Mouse (Mus musculus): ENCODE results near the gene Arf1. TPM values are rescaled to one million over a fixed set of nuclear protein-coding genes. Genes with fewer than 3 reads are reported as not detected.

Gene Arf1
- polyA plus RNA-seq (2015; fragmentation: Nextera tagmentation; extraction: Ambion mirVana) = 688 and 694 TPM in 2 replicates

GRCm38 (mm10) chr11:59228122-59228953 is at the start of gene Arf1:
Gene Arf1, minus strand, starts transcription at chr11:59228270.
- peak; percentile 97 for ATAC-seq
- H3K36me3 ChIP-seq = no peaks in the 10 kb centered on the region
- H3K4me1 ChIP-seq (replicated peaks) = peaks cover 36% of the 10 kb centered on the region
- no peaks in the 10 kb centered on the region for H3K9me3 ChIP-seq
- 5% methylated on average over 59 of the region's 59 CpGs for WGBS
- peak within 1 kb of the TSS; percentile 97 for H3K27ac ChIP-seq
- peak within 1 kb of the TSS; percentile 68 for H3K4me2 ChIP-seq (replicated peaks)
- no peaks in the 10 kb centered on the region for H3K27me3 ChIP-seq (replicated peaks)
- H3K9ac ChIP-seq = peak within 1 kb of the TSS; percentile 100
- H3K4me3 ChIP-seq (replicated peaks) = peak within 1 kb of the TSS; percentile 100

- Histone ChIP-seq H3K4me3 (replicated peaks) (no peak overlapping the region), H3K4me1 (replicated peaks) (no peaks in the 10 kb centered on the region), H3K9ac (no peak overlapping the region), H3K4me2 (replicated peaks) (no peak overlapping the region), H3K36me3 (no peaks in the 10 kb centered on the region), H3K27me3 (replicated peaks) (peaks cover 22% of the 10 kb centered on the region), H3K27ac (no peak overlapping the region), H3K9me3 (no peaks in the 10 kb centered on the region)
- ATAC-seq = peak; percentile 58; the same call in 1 of the 2 replicates
- WGBS = 32% methylated on average over 2 of the region's 2 CpGs
Measured at GRCm38 (mm10) chr11:59276877-59277276, 48.8 kb upstream of the Arf1 start.

- no peaks in the 10 kb centered on the region for H3K36me3 ChIP-seq
- no peaks in the 10 kb centered on the region for H3K9me3 ChIP-seq
- H3K4me2 ChIP-seq (replicated peaks) = no peak overlapping the region
- H3K27me3 ChIP-seq (replicated peaks) = peaks cover 5% of the 10 kb centered on the region
- no peak for ATAC-seq
- H3K9ac ChIP-seq = no peak overlapping the region
- no peaks in the 10 kb centered on the region for H3K4me1 ChIP-seq (replicated peaks)
- H3K27ac ChIP-seq = no peak overlapping the region
- no peak overlapping the region for H3K4me3 ChIP-seq (replicated peaks)
- WGBS = 83% methylated on average over 3 of the region's 3 CpGs
Measured at GRCm38 (mm10) chr11:59274184-59274583, 46.1 kb upstream of the Arf1 start.

- Histone ChIP-seq H3K36me3 (no peaks in the 10 kb centered on the region), H3K4me2 (replicated peaks) (no peak overlapping the region), H3K9me3 (no peaks in the 10 kb centered on the region), H3K4me1 (replicated peaks) (peaks cover 10% of the 10 kb centered on the region; the same call in 1 of the 2 replicates), H3K9ac (no peak overlapping the region), H3K27me3 (replicated peaks) (peaks cover 40% of the 10 kb centered on the region), H3K27ac (no peak overlapping the region), H3K4me3 (replicated peaks) (no peak overlapping the region)
- ATAC-seq = no peak
- 25% methylated on average over 6 of the region's 6 CpGs for WGBS
Measured at GRCm38 (mm10) chr11:59266727-59267126, 38.7 kb upstream of the Arf1 start.

- H3K27me3 ChIP-seq (replicated peaks) = peaks cover 40% of the 10 kb centered on the region
- H3K27ac ChIP-seq = no peak overlapping the region
- WGBS = 62% methylated on average over 8 of the region's 8 CpGs
- H3K9me3 ChIP-seq = no peaks in the 10 kb centered on the region
- H3K36me3 ChIP-seq = no peaks in the 10 kb centered on the region
- H3K4me2 ChIP-seq (replicated peaks) = no peak overlapping the region
- H3K4me1 ChIP-seq (replicated peaks) = peaks cover 15% of the 10 kb centered on the region; the same call in 1 of the 2 replicates
- H3K4me3 ChIP-seq (replicated peaks) = no peak overlapping the region
- ATAC-seq = no peak
- H3K9ac ChIP-seq = no peak overlapping the region
Measured at GRCm38 (mm10) chr11:59265154-59265813, 37.2 kb upstream of the Arf1 start.

GRCm38 (mm10) chr11:59264593-59264992 is 36.5 kb upstream of the Arf1 start:
- no peak for ATAC-seq
- 9% methylated on average over 8 of the region's 8 CpGs for WGBS
- H3K36me3 ChIP-seq = no peaks in the 10 kb centered on the region
- peak overlapping the region; percentile 55 for H3K4me3 ChIP-seq (replicated peaks)
- no peaks in the 10 kb centered on the region for H3K9me3 ChIP-seq
- peak overlapping the region; percentile 97 for H3K4me2 ChIP-seq (replicated peaks)
- peak overlapping the region; percentile 57; the same call in 1 of the 2 replicates for H3K9ac ChIP-seq
- peaks cover 15% of the 10 kb centered on the region; the same call in 1 of the 2 replicates for H3K4me1 ChIP-seq (replicated peaks)
- H3K27me3 ChIP-seq (replicated peaks) = peaks cover 40% of the 10 kb centered on the region
- no peak overlapping the region for H3K27ac ChIP-seq

- peak; percentile 72 for ATAC-seq
- WGBS = under 1% methylated on average over 56 of the region's 56 CpGs
Measured at GRCm38 (mm10) chr11:59263870-59264563, 35.9 kb upstream of the Arf1 start.

GRCm38 (mm10) chr11:59262308-59262707 is 34.2 kb upstream of the Arf1 start:
- no peak overlapping the region for H3K4me2 ChIP-seq (replicated peaks)
- no peak overlapping the region for H3K27ac ChIP-seq
- H3K9me3 ChIP-seq = no peaks in the 10 kb centered on the region
- no peak overlapping the region for H3K9ac ChIP-seq
- H3K36me3 ChIP-seq = no peaks in the 10 kb centered on the region
- no peak for ATAC-seq
- H3K27me3 ChIP-seq (replicated peaks) = peaks cover 40% of the 10 kb centered on the region
- no peak overlapping the region for H3K4me3 ChIP-seq (replicated peaks)
- H3K4me1 ChIP-seq (replicated peaks) = peaks cover 15% of the 10 kb centered on the region; the same call in 1 of the 2 replicates

More at GRCm38 (mm10) chr11:59263870-59264563, 35.9 kb upstream of the Arf1 start:
- peaks cover 40% of the 10 kb centered on the region for H3K27me3 ChIP-seq (replicated peaks)
- peak overlapping the region; percentile 55 for H3K4me3 ChIP-seq (replicated peaks)
- peak overlapping the region; percentile 97 for H3K4me2 ChIP-seq (replicated peaks)
- no peaks in the 10 kb centered on the region for H3K9me3 ChIP-seq
- peaks cover 15% of the 10 kb centered on the region; the same call in 1 of the 2 replicates for H3K4me1 ChIP-seq (replicated peaks)
- H3K27ac ChIP-seq = no peak overlapping the region
- no peaks in the 10 kb centered on the region for H3K36me3 ChIP-seq
- H3K9ac ChIP-seq = peak overlapping the region; percentile 57

GRCm38 (mm10) chr11:59260706-59261493 is 32.8 kb upstream of the Arf1 start:
- Histone ChIP-seq H3K4me2 (replicated peaks) (0 out of 2 replicates have a peak overlapping the region, but pooled peaks have one; percentile 2), H3K9me3 (no peaks in the 10 kb centered on the region), H3K27me3 (replicated peaks) (peaks cover 25% of the 10 kb centered on the region), H3K36me3 (no peaks in the 10 kb centered on the region), H3K9ac (no peak overlapping the region), H3K27ac (0 out of 2 replicates have a peak overlapping the region, but pooled peaks have one; percentile 46), H3K4me1 (replicated peaks) (peaks cover 15% of the 10 kb centered on the region; the same call in 1 of the 2 replicates), H3K4me3 (replicated peaks) (no peak overlapping the region)
- ATAC-seq = peak; percentile 91
- 60% methylated on average over 10 of the region's 10 CpGs for WGBS

- no peak overlapping the region for H3K4me3 ChIP-seq (replicated peaks)
- no peaks in the 10 kb centered on the region for H3K36me3 ChIP-seq
- H3K27ac ChIP-seq = no peak overlapping the region
- 83% methylated on average over 7 of the region's 7 CpGs for WGBS
- H3K9ac ChIP-seq = no peak overlapping the region
- H3K9me3 ChIP-seq = no peaks in the 10 kb centered on the region
- ATAC-seq = no peak
- peaks cover 15% of the 10 kb centered on the region; the same call in 1 of the 2 replicates for H3K4me1 ChIP-seq (replicated peaks)
- no peak overlapping the region for H3K4me2 ChIP-seq (replicated peaks)
- H3K27me3 ChIP-seq (replicated peaks) = peaks cover 13% of the 10 kb centered on the region
Measured at GRCm38 (mm10) chr11:59259647-59260046, 31.6 kb upstream of the Arf1 start.

- H3K27me3 ChIP-seq (replicated peaks) = peaks cover 5% of the 10 kb centered on the region; the same call in 1 of the 2 replicates
- H3K4me1 ChIP-seq (replicated peaks) = no peaks in the 10 kb centered on the region
- no peak overlapping the region for H3K4me3 ChIP-seq (replicated peaks)
- no peaks in the 10 kb centered on the region for H3K9me3 ChIP-seq
- no peaks in the 10 kb centered on the region for H3K36me3 ChIP-seq
- H3K9ac ChIP-seq = no peak overlapping the region
- ATAC-seq = no peak
- 60% methylated on average over 10 of the region's 10 CpGs for WGBS
- H3K4me2 ChIP-seq (replicated peaks) = no peak overlapping the region
- H3K27ac ChIP-seq = no peak overlapping the region
Measured at GRCm38 (mm10) chr11:59248101-59248500, 20.0 kb upstream of the Arf1 start.
